Mouse (Mus musculus) stomach, adult 2 months (tissue): ENCODE results near the gene Cma2. TPM values are rescaled to one million over a fixed set of nuclear protein-coding genes. Genes with fewer than 3 reads are reported as not detected.

Experiments used
- polyA plus RNA-seq: library from polyadenylated mRNA; depleted of rRNA; stranded (reverse); fragments of >200 nt; gene quantifications from 2 replicates; pipeline ENCODE4 v1.2.3, GENCODE M21; 2012; rRNA removed

Gene Cma2
- not detected in 2 replicates for polyA plus RNA-seq

GRCm38 (mm10) chr14:55950346-55951030 lies at the start of gene Cma2:
TSS of gene Cma2 (plus strand) at chr14:55950980.

DNA sequence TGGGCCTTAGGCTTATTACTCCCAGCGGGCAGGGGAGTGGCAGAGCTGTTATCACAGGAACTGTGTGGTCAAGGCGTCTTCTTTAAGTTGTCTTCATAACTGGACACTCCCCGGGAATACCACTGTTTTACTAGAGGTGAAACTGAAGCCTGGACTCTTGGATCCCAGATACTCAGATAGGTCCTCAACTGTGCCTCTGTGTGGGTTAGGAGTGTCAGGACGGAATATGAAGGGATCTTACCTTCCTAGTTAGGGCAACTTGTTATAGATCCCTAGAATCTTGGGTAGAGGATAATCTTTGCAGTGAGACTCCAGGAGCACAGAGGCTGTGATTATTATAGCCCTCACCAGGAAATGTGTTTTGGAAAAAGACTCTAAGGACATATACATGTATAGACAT lies 6.2 kb upstream of the Cma2 start, which contains the start of gene Cma1:
TSS of gene Cma1 (minus strand) at position 101 of the 400 bp plus-strand sequence.

DNA sequence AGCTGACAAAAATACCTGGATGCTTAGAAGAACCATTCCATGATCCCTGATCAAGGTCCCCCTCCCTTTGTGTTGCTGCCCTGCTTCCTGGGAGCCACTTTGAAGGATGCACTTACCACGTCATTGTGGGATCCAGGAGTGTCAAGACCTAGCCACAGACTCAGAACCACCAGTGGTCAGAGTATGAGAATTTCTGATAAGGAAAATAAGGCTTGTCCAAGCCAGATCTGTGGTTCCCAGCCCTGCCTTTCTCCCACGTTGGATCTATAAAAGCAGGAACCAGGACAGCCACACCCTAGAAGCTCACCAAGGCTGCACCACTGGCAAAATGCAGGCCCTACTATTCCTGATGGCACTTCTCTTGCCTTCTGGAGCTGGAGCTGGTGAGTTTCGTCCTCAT lies 66.9 kb downstream of the Cma2 start, which contains the start of gene Mcpt1:
TSS of gene Mcpt1 (plus strand) at position 301 of the 400 bp plus-strand sequence.

Other genes starting within 250 kb of the Cma2 start
- gene Tgm1, start 237.1 kb upstream of the Cma2 start, polyA plus RNA-seq: 29.4 and 45.8 TPM in 2 replicates
- 24.3 and 27.3 TPM in 2 replicates for gene Rabggta, start 228.7 kb upstream of the Cma2 start, polyA plus RNA-seq
- 50.3 and 51.5 TPM in 2 replicates for gene Dhrs1, start 205.3 kb upstream of the Cma2 start, polyA plus RNA-seq
- gene Nop9, start 205.3 kb upstream of the Cma2 start, polyA plus RNA-seq: 5.8 and 6.9 TPM in 2 replicates
- gene Cideb, start 192.5 kb upstream of the Cma2 start, polyA plus RNA-seq: 16.4 and 17.4 TPM in 2 replicates
- gene Ltb4r2, start 189.6 kb upstream of the Cma2 start, polyA plus RNA-seq: 5.8 and 10.2 TPM in 2 replicates
- 5.6 and 10.4 TPM in 2 replicates for gene Ltb4r1, start 185.0 kb upstream of the Cma2 start, polyA plus RNA-seq
- gene Adcy4, start 166.9 kb upstream of the Cma2 start, polyA plus RNA-seq: 8.0 and 9.3 TPM in 2 replicates
- gene Ripk3, start 162.1 kb upstream of the Cma2 start, polyA plus RNA-seq: 16.6 and 17.9 TPM in 2 replicates
- gene Nfatc4, start 127.8 kb upstream of the Cma2 start, polyA plus RNA-seq: 13.1 and 15.8 TPM in 2 replicates
- 1.7 and 2.3 TPM in 2 replicates for gene Nynrin, start 97.0 kb upstream of the Cma2 start, polyA plus RNA-seq
- 0.11 and 0.34 TPM in 2 replicates for gene Cbln3, start 66.6 kb upstream of the Cma2 start, polyA plus RNA-seq
- 13.9 and 14.7 TPM in 2 replicates for gene Khnyn, start 66.0 kb upstream of the Cma2 start, polyA plus RNA-seq
- gene Sdr39u1, start 50.7 kb upstream of the Cma2 start, polyA plus RNA-seq: 17.2 and 19.5 TPM in 2 replicates
- 1.3 and 3.1 TPM in 2 replicates for gene Cma1, start 6.3 kb upstream of the Cma2 start, polyA plus RNA-seq
- gene Mcpt1, start 67.0 kb downstream of the Cma2 start, polyA plus RNA-seq: 16.9 and 47.6 TPM in 2 replicates
- gene Mcpt9, start 79.5 kb downstream of the Cma2 start, polyA plus RNA-seq: not detected in 2 replicates
- gene Mcpt2, start 91.1 kb downstream of the Cma2 start, polyA plus RNA-seq: 7.9 and 8.6 TPM in 2 replicates
- 1.5 and 2.9 TPM in 2 replicates for gene Mcpt4, start 111.3 kb downstream of the Cma2 start, polyA plus RNA-seq
- not detected in 2 replicates for gene Mcpt8, start 134.3 kb downstream of the Cma2 start, polyA plus RNA-seq
- gene Ctsg, start 151.6 kb downstream of the Cma2 start, polyA plus RNA-seq: not detected in 2 replicates
- not detected in 2 replicates for gene Gzme, start 169.6 kb downstream of the Cma2 start, polyA plus RNA-seq
- not detected in 2 replicates for gene Gzmd, start 181.6 kb downstream of the Cma2 start, polyA plus RNA-seq
- not detected in 2 replicates for gene Gzmg, start 208.6 kb downstream of the Cma2 start, polyA plus RNA-seq
- not detected in 2 replicates for gene Gzmn, start 223.6 kb downstream of the Cma2 start, polyA plus RNA-seq